Mouse (Mus musculus): ENCODE results near the gene Ssh2.

Ssh2 gene

DNA sequence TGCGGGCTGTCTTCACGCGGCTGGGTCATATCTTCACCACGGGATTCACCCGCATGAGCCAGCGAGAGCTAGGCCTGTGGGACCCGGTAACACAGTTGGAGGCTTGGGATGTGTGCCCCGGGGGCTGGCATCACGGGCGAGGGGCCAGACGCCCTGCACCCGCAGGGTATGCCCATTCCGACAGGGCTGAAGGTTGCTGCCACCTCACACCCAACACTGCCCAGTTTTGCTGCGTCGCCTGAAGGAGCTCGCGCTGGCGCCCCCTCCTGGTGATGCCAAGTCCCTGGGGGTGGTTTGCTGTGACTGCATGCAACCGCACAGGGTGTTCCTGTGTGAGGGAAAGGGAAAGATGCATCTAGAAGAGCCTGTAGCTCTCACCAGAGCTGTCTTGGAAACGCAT is 251.7 kb downstream of the Ssh2 start:
- peaks cover 86% of the 10 kb centered on the region for H3K4me1 ChIP-seq (replicated peaks; ENCODE audit: low read depth, low read length)
- peak overlapping the region; percentile 64 for H3K4me3 ChIP-seq (replicated peaks; ENCODE audit: low read length)

DNA sequence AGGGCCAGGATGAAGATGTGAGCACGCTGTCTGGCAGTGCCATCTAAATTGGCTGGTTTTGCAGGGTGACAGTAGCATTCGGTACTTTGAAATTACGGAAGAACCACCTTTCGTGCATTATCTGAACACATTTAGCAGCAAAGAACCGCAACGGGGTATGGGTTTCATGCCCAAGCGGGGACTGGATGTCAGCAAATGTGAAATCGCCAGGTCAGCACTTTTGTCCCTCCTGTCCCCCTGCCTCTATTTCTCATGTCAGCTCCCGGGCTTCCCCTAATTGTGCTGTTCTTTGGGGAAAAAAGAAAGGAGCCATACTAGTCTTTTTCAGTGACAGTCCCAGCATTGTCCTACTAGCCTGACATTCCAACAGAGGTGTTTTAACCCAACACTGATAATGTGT is 252.3 kb downstream of the Ssh2 start:
- no peak overlapping the region for H3K4me3 ChIP-seq (replicated peaks; ENCODE audit: low read length)
- TF ChIP-seq NANOG (IDR thresholded peaks at IDR 0.05; ENCODE audit: borderline replicate concordance, low read length) (no peak), POU5F1 (IDR thresholded peaks at IDR 0.05; ENCODE audit: borderline replicate concordance, low read length) (no peak), CTCF (conservative IDR thresholded peaks at IDR 0.05; ENCODE audit: low read length) (no peak)
- peaks cover 99% of the 10 kb centered on the region for H3K27me3 ChIP-seq (ENCODE audit: insufficient read depth, low read length)
- no peaks in the 10 kb centered on the region for H3K36me3 ChIP-seq (ENCODE audit: insufficient read depth, low read length)
- peaks cover 80% of the 10 kb centered on the region for H3K4me1 ChIP-seq (replicated peaks; ENCODE audit: low read depth, low read length)
- no peaks in the 10 kb centered on the region for H3K9me3 ChIP-seq (ENCODE audit: low read length)

More for the DNA sequence above, 251.7 kb downstream of the Ssh2 start:
- Histone ChIP-seq H3K36me3 (ENCODE audit: insufficient read depth, low read length) (no peaks in the 10 kb centered on the region), H3K9me3 (ENCODE audit: low read length) (no peaks in the 10 kb centered on the region), H3K27me3 (ENCODE audit: insufficient read depth, low read length) (peaks cover 99% of the 10 kb centered on the region)
- TF ChIP-seq POU5F1 (IDR thresholded peaks at IDR 0.05; ENCODE audit: borderline replicate concordance, low read length) (no peak), CTCF (conservative IDR thresholded peaks at IDR 0.05; ENCODE audit: low read length) (peak; percentile 79)

DNA sequence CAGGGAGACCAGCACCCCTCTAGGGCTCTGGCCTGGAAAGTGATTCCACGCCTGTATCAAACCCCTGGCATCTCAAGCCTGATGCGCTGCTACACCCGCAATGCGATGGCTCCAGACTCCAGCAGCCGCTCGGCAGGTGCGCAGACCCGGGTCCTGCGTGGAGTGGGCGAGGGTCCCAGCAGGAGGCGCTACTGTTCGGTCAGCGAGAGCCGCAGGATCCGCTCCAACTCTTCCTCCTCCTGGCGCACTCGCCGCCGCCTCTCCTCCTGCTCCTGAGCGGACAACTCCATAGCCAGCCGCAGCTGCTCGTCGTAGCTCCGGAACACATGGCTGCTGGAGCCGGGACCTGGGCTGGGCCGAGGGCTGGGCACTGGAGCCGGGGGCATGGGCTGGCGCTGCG is 255.3 kb downstream of the Ssh2 start:
- Histone ChIP-seq H3K36me3 (ENCODE audit: insufficient read depth, low read length) (0 out of 2 replicates have a peak, but pooled peaks cover 6% of the 10 kb centered on the region), H3K9me3 (ENCODE audit: low read length) (no peaks in the 10 kb centered on the region), H3K4me3 (replicated peaks; ENCODE audit: low read length) (peak overlapping the region; percentile 72), H3K27me3 (ENCODE audit: insufficient read depth, low read length) (peaks cover 87% of the 10 kb centered on the region), H3K4me1 (replicated peaks; ENCODE audit: low read depth, low read length) (peaks cover 58% of the 10 kb centered on the region)
- no peak for TF ChIP-seq POU5F1 (IDR thresholded peaks at IDR 0.05; ENCODE audit: borderline replicate concordance, low read length)
- no peak; the same call in 1 of the 2 replicates for TF ChIP-seq CTCF (conservative IDR thresholded peaks at IDR 0.05; ENCODE audit: low read length)

DNA sequence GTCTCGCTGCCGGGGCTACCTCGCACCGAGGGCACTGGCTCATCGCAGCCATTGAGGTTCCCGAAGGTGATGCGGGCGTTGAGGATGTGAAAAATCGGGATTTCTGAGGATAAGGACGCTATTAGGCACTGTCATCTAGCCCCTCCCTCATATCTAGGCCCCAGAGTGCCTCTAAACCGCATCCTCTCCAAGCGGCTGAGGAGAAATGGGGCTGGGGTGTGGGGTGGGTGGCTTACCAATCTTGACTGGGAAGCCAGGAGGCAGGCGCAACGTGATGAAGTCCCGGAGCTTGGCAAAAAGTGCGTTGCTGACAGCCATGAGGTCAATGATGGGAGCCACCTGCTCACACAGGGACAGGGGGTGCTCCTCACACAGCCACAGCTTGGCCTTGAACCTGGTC is 256.7 kb downstream of the Ssh2 start:
- Histone ChIP-seq H3K4me3 (replicated peaks; ENCODE audit: low read length) (no peak overlapping the region), H3K36me3 (ENCODE audit: insufficient read depth, low read length) (0 out of 2 replicates have a peak, but pooled peaks cover 6% of the 10 kb centered on the region), H3K4me1 (replicated peaks; ENCODE audit: low read depth, low read length) (peaks cover 48% of the 10 kb centered on the region), H3K27me3 (ENCODE audit: insufficient read depth, low read length) (peaks cover 80% of the 10 kb centered on the region), H3K9me3 (ENCODE audit: low read length) (no peaks in the 10 kb centered on the region)
- TF ChIP-seq POU5F1 (IDR thresholded peaks at IDR 0.05; ENCODE audit: borderline replicate concordance, low read length) = no peak
- no peak for TF ChIP-seq NANOG (IDR thresholded peaks at IDR 0.05; ENCODE audit: borderline replicate concordance, low read length)
- no peak for TF ChIP-seq CTCF (conservative IDR thresholded peaks at IDR 0.05; ENCODE audit: low read length)

DNA sequence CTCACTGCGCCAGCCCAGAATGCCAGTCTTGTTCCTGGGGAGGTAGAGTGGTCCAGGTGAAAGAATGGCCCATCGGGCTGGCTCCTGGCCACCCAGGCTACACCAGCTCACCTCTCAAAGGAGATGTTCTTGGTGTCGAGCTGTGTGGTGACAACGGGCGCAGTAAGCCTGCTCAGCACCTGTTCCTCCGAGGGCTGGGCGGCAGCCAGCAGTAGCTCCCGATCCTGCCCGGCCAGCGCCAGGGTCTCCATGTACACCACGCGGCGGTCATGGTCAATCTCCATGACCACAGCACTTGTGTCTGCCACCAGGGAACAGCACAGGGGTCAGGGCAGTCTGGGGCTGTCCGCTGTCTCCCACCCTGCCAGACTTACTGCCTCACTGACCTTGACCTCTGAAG is 260.1 kb downstream of the Ssh2 start:
- peaks cover 46% of the 10 kb centered on the region for H3K27me3 ChIP-seq (ENCODE audit: insufficient read depth, low read length)
- no peak; the same call in 1 of the 2 replicates for TF ChIP-seq NANOG (IDR thresholded peaks at IDR 0.05; ENCODE audit: borderline replicate concordance, low read length)
- no peak for TF ChIP-seq CTCF (conservative IDR thresholded peaks at IDR 0.05; ENCODE audit: low read length)
- no peak for TF ChIP-seq POU5F1 (IDR thresholded peaks at IDR 0.05; ENCODE audit: borderline replicate concordance, low read length)
- 0 out of 2 replicates have a peak overlapping the region, but pooled peaks have one; percentile 8 for H3K4me3 ChIP-seq (replicated peaks; ENCODE audit: low read length)
- peaks cover 28% of the 10 kb centered on the region for H3K4me1 ChIP-seq (replicated peaks; ENCODE audit: low read depth, low read length)
- H3K9me3 ChIP-seq (ENCODE audit: low read length) = no peaks in the 10 kb centered on the region
- 0 out of 2 replicates have a peak, but pooled peaks cover 6% of the 10 kb centered on the region for H3K36me3 ChIP-seq (ENCODE audit: insufficient read depth, low read length)

DNA sequence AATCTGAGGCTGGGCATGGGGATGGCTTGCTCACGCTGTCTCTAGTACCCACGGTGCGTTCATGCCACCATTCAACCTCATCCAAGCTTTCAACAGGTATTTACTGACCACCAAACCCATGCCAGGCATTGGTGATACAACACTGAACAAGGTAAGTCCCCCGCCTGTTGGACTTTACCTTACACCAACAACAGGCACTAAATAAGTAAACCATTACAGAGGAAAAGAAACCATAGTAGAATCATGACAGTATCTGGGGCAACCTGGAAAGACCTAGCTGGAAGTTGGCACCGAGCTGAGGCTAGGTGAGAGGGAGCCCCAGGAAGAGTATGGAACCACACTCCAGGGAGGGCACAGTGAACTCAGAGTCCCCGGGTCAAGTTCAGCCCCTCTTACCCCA is 260.8 kb downstream of the Ssh2 start:
- no peak overlapping the region for H3K4me3 ChIP-seq (replicated peaks; ENCODE audit: low read length)
- peaks cover 39% of the 10 kb centered on the region for H3K27me3 ChIP-seq (ENCODE audit: insufficient read depth, low read length)
- H3K36me3 ChIP-seq (ENCODE audit: insufficient read depth, low read length) = 0 out of 2 replicates have a peak, but pooled peaks cover 6% of the 10 kb centered on the region
- H3K9me3 ChIP-seq (ENCODE audit: low read length) = no peaks in the 10 kb centered on the region
- H3K4me1 ChIP-seq (replicated peaks; ENCODE audit: low read depth, low read length) = peaks cover 22% of the 10 kb centered on the region
- TF ChIP-seq NANOG (IDR thresholded peaks at IDR 0.05; ENCODE audit: borderline replicate concordance, low read length) = no peak
- no peak for TF ChIP-seq CTCF (conservative IDR thresholded peaks at IDR 0.05; ENCODE audit: low read length)
- no peak for TF ChIP-seq POU5F1 (IDR thresholded peaks at IDR 0.05; ENCODE audit: borderline replicate concordance, low read length)

DNA sequence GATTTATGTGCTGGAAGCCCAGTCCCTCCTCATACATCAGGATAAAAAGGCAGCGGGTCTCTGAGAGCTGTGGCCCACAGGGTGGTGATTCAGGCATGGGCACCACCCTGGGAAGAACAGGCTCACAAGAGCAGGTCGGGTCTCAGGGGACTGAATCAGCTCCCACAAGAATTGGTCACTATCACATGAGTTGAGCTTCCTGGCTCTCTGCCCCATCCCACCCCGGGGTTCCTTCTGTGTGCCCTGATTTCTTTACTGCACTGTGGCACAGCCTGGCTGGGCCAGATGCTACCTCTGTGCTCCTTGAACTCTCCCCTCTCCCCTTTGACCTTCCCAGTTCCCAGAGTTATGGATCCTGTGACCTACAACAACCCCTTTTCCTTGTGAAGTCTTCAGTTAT is 267.0 kb downstream of the Ssh2 start:
- TF ChIP-seq NANOG (IDR thresholded peaks at IDR 0.05; ENCODE audit: borderline replicate concordance, low read length) = no peak
- no peak for TF ChIP-seq CTCF (conservative IDR thresholded peaks at IDR 0.05; ENCODE audit: low read length)
- no peak for TF ChIP-seq POU5F1 (IDR thresholded peaks at IDR 0.05; ENCODE audit: borderline replicate concordance, low read length)
- no peak overlapping the region for H3K4me3 ChIP-seq (replicated peaks; ENCODE audit: low read length)
- peaks cover 16% of the 10 kb centered on the region for H3K27me3 ChIP-seq (ENCODE audit: insufficient read depth, low read length)
- H3K4me1 ChIP-seq (replicated peaks; ENCODE audit: low read depth, low read length) = peaks cover 34% of the 10 kb centered on the region
- no peaks in the 10 kb centered on the region for H3K9me3 ChIP-seq (ENCODE audit: low read length)
- no peaks in the 10 kb centered on the region for H3K36me3 ChIP-seq (ENCODE audit: insufficient read depth, low read length)

DNA sequence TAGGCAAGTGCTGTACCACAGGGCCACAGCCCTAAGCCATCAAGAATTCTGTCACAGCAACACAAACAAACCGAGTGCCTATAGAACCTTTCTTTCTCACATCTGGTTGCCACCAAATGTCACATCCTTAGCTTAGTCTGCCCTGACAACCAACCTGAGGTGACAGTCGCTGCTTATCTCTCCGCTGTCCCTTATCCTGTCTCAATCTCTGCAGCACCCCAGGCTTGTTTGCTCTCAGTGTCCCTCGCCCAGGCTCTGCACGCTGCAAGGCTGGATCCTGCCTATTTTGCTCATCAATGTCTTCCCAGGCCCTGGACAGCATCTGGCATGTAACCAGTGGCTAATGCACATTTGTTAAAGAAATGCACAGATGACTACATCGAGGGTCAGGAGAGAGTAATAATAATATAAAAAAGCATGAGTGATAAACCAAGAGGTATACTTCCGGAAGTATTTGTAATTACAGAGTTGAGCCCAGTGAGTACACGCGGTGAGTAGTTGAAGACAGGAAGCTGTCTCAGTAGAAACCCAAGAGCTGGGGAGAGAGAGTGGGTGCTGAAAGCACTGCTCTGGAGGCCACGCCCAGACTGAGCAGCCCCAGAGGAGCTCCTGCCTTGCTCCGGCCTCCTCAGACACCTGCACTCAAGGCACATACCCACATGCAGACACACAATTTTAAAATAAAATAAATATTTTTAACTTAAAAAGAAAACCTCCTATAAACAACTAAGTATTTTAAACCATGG is 267.6 kb downstream of the Ssh2 start:
- H3K4me3 ChIP-seq (replicated peaks; ENCODE audit: low read length) = no peak overlapping the region
- TF ChIP-seq NANOG (IDR thresholded peaks at IDR 0.05; ENCODE audit: borderline replicate concordance, low read length) = no peak

DNA sequence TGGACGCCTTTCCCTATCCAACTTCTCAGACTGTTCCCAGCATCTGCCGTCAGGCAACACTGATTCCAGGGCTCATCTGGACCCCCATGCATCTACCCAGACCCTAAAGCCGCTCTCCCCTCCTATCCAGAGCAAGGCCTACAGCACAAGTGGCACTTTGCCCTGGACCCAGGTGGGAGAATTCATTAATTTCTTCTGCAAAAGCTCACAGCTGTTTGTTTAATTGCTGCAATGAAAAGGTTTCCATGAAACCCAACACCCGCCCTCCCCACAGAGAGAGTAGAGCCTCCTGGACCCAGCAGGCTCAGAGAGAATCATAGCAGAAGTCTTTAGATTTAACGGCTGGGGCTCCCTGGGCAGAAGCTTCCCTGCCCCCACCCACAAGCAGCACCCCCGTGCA is 269.1 kb downstream of the Ssh2 start:
- H3K27me3 ChIP-seq (ENCODE audit: insufficient read depth, low read length) = peaks cover 34% of the 10 kb centered on the region
- peaks cover 39% of the 10 kb centered on the region for H3K4me1 ChIP-seq (replicated peaks; ENCODE audit: low read depth, low read length)
- H3K36me3 ChIP-seq (ENCODE audit: insufficient read depth, low read length) = no peaks in the 10 kb centered on the region
- no peaks in the 10 kb centered on the region for H3K9me3 ChIP-seq (ENCODE audit: low read length)
- peak overlapping the region; percentile 43 for H3K4me3 ChIP-seq (replicated peaks; ENCODE audit: low read length)
- TF ChIP-seq NANOG (IDR thresholded peaks at IDR 0.05; ENCODE audit: borderline replicate concordance, low read length) = no peak
- TF ChIP-seq POU5F1 (IDR thresholded peaks at IDR 0.05; ENCODE audit: borderline replicate concordance, low read length) = no peak
- no peak for TF ChIP-seq CTCF (conservative IDR thresholded peaks at IDR 0.05; ENCODE audit: low read length)

More for the DNA sequence above, 267.6 kb downstream of the Ssh2 start:
- no peaks in the 10 kb centered on the region for H3K9me3 ChIP-seq (ENCODE audit: low read length)
- H3K4me1 ChIP-seq (replicated peaks; ENCODE audit: low read depth, low read length) = peaks cover 36% of the 10 kb centered on the region
- H3K27me3 ChIP-seq (ENCODE audit: insufficient read depth, low read length) = peaks cover 22% of the 10 kb centered on the region
- no peaks in the 10 kb centered on the region for H3K36me3 ChIP-seq (ENCODE audit: insufficient read depth, low read length)
